Mouse (Mus musculus) cerebellum, postnatal 25 days (tissue): ENCODE results near the gene Fam241a.

ENCODE experiments used
- DNase-seq, 2 experiments: peaks; one replicate each; pipeline ENCODE4 v3.0.0; 2021; ENCODE audit warnings: mixed read lengths in 2 of 2

Gene Fam241a

GRCm38 (mm10) chr3:127835594-127835993, 60.5 kb downstream of the Fam241a start:
- no peak for DNase-seq

GRCm38 (mm10) chr3:127834040-127834439, 62.1 kb downstream of the Fam241a start:
- no peak for DNase-seq

GRCm38 (mm10) chr3:127831079-127831478, 65.0 kb downstream of the Fam241a start:
- DNase-seq, result no peak

GRCm38 (mm10) chr3:127830183-127830582, 65.9 kb downstream of the Fam241a start:
- DNase-seq, result no peak

GRCm38 (mm10) chr3:127827123-127827522, 69.0 kb downstream of the Fam241a start:
- no peak for DNase-seq

GRCm38 (mm10) chr3:127826503-127826902, 69.6 kb downstream of the Fam241a start:
- DNase-seq, result no peak

- DNase-seq, result no peak
Observed at GRCm38 (mm10) chr3:127823886-127824863, 71.9 kb downstream of the Fam241a start.

- no peak for DNase-seq
Observed at GRCm38 (mm10) chr3:127821209-127821608, 74.9 kb downstream of the Fam241a start.

- no peak for DNase-seq
Observed at GRCm38 (mm10) chr3:127820400-127820799, 75.7 kb downstream of the Fam241a start.
